Mouse (Mus musculus) CH12F3 (cell line): ENCODE data around the gene Pitpnm2.

Experiments
- in situ Hi-C: fragments of 300-500 bp; cut with MboI; formaldehyde crosslinking; loops from 2 replicates; pipeline ENCODE4 v1.14.3; 2020; ENCODE audit warnings: low sequenced_read_pairs

Gene Pitpnm2

DNA sequence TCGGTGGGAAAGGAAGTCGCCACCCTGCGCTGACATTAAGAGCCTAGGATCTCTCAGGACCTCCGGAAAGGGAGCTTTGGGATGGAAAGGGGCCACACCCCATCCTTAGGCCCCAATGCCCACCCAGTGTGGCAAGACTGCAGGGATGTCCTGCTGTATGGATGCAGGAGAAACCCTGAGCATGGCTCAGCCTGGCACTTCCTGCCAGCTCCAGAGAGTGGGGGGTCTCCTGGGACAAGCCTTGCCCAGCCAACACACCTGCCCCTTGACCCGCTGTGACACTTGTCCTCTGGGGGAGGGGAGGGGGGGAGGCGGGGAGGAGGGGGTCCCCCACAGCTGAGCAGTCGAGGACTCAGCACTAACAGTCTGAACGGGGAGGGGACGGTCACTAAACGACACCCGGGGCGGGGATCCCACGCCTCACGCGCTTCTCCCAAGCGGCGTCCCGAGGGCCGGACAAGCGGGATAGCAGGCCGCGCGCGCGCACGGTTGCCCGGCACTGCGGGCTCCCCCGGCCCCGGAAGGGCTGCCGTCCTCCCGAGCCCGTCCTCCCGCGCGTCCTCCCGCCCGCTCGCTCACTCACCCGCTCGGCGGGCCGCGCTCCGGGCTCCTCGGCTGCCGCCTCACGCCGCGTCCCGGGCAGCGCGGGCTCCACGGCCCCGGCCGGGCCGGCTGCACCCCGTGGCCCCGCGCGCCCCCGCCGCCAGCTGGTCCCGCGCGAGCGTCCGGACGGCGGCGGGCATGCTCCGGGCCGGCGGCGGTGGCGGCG, 531 bp downstream of the Pitpnm2 start:
- in situ Hi-C loops, result no loop called here

DNA sequence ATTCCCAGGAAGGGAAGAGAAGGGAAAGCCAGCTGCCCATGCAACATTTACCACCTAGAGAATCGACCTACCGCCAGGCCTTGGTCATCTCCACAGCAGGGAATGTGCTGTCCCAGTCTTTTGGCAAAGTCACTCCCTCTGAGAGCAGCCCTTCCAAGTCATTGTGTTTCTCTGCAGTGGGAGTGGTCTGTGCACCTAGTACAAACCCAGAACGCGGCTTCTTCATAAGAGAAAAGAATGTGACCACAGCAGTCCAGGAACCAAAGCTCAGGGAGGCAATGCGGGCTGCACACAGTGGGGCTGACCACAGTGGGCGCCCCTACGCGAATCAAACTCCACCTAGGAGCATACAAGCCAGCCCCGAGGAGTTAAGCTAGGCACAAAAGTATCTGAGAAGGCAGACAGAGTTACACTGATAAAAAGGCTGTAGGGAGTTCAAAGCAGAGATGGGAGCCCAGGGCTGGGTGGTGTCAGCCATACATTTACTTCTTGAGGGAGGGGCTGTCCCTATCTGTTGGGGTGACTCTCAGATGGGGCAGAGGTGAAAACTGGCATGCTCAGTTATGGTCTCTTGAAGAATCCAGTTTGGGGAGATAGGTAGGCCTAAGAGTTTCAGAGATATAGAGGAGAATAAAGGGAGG, 1.5 kb downstream of the Pitpnm2 start:
- in situ Hi-C loops, result no loop called here

DNA sequence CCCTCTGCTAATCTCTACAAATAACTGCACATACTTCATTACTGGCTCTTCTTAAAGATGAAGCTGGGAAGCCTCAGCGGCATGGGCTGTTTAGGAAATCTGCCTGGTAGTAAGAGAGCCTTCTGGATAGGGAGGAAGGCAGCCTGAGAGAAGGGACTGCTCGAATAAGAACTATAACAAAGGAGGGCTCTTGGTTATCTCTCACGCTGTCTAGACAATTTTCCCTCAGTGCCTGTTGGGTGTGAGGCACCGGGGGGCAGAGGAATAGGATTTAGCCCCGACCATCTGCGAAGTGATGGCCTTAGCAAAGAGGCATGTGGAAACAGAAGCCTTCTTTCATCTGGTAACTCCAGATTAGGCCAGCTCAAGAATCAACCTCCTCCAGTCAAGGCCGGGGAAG, 2.3 kb downstream of the Pitpnm2 start:
- in situ Hi-C loops, result no loop called here

DNA sequence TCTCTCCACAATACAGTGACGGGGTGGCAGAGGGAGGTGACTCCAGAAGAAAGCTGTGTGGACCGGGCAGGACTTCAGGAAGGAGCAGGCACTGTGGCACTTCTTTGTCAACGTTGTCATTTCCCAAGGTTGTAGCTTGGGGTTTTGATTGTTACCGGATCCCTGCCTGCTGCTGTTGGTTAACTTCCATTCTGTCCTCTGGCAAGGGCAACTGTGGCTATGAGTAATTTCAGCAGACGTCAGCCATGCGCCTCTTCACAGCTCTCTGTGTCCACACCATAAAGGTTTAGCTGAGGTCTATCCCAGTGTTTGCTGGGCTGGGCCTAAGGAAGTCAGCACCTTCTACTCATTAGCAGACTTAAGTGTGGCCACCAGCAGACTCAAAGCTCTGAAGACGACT, 4.7 kb downstream of the Pitpnm2 start:
- in situ Hi-C loops, result no loop called here

DNA sequence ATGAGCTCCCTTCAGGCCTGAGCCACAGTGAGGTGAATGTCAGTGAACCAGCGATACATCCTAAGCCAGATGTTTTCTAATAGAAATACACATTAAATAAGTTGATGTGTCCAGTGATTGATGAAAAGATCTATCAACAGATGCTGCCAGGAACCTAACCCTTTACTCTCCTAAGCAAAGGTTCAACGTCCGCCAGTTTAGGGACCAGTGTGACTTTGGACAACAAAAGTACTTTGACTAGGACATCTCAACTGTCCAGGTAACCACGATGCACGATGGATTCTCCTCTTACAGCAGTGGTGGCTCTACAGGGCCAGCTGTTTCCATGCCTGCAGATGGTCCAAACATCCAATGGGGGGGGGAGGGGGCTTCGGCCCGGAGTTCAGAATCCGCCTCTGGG, 5.1 kb downstream of the Pitpnm2 start:
- in situ Hi-C loops, result no loop called here

DNA sequence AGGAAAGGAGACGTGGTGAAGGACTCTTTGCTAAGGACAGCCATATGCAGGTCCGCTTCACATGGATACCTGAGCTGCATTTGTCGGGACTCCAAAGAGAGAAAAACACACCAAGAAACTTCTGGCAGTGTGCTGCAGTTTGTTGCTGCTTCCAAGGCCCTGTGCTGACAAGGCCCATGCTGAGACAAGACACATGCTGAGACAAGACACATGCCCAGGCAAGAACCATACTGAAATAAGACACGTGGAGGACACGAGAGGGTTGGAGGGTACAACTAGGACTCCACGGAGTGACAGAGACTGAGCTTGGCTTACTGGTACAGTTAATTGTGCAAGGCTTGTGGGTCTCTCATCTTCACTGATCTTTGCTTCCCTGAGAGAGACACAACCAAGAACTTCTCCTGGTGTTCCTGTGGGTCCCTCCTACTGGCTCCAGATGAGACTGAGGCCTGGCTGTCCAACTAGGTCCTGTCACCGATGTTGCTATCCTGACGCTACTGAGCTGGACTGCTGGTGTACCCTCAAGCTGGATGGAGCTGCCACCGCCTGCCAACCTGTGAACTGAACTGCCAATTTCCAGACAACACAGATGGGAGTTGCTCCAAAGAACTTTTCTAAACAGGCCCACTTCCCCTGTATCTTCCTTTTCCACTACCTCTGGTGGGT, 6.2 kb downstream of the Pitpnm2 start:
- in situ Hi-C loops, result no loop called here

DNA sequence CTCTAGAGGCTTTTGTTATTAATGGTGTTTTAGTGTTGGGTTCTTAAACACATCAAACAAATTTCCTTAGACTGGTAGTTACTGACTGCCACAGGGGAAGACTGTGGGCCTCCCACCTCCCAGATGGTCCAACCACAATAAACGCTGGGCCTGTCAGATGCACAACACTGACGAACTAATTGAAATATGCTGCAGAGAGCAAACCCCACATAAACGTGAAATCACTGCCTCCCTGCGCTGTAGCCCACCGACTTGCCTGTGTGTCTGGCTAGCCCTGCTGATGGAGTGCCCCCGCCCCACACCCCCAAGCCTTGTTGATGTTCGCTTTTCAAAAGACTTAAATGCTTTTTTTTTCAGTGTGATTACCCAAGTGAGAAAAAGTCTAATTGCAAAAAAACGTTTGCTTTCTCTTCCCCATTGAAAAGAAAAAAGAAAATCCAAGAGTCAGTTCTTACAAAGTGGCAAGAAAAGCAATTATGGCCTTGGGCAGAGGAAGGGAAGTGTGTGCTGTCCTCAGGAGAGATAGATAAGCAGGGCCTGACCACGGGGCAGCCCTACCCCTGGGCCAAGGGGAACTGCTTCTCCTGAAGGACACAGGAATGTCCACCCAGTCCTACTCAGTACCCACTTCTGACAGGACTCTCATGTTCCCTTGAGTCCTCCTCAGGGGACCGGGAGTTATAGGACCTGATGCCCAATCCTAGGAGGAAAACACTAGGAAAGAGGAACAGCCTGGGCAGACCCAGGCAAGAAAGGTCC, 7.7 kb downstream of the Pitpnm2 start:
- in situ Hi-C loops, result no loop called here

DNA sequence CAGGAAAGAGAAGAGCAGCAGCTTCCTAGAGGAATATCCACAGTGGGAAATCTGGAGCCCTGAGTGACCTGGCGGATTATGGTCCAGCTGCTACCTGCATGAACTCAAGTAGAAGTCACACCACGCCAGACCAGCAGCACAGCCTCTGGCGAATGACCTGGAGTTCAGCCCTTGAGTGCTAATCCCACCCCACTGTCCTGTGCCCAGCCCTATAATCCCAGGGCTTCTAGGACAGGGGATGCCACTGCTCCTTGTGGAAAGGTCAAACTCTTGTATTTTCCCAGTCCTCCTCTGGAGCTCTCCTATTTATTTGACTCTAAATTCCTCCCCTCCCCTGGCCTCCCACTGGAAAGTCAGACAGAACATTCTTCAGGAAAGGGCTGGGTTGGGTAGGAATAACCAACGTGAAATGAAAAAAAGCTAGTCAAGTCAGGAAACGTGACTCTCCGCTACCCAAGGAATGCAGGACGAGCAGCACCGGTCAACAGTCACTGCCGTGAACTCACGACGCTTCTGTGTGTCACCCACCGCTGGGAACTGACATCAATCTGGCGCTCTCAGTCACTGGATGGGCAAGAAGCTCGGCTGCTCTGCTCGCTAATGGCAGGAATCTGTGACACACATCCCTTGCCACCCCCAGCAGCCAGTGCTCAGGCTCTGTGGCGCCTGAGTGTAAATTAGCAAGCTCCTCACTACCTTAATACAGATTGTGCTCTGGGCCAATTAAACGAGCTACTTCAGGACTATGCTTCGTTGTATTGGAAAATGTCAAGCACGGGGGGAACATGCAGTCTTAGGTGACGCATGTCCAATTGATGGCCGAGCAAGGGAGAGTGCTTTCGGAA, 8.5 kb downstream of the Pitpnm2 start:
- in situ Hi-C loops, result no loop called here

DNA sequence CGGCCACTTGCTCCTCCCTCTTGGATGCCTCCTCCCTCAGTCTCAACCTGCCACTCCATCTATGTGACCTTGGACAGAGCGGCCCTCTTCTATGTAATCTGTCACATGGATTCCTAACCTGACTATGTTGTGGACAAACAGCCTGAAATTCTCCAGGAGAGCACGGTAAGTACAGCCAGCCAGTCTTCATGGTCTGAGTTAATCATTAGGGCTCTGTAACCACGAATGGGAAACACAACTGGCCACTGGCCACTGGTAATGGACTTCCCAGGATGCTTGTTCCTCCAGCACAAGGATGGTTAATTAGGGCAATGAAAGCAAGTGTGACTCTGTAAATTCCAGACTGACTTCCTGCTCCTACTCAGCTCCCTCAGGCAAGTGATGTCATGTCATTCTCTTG, 13.4 kb downstream of the Pitpnm2 start:
- in situ Hi-C loops, result no loop called here

DNA sequence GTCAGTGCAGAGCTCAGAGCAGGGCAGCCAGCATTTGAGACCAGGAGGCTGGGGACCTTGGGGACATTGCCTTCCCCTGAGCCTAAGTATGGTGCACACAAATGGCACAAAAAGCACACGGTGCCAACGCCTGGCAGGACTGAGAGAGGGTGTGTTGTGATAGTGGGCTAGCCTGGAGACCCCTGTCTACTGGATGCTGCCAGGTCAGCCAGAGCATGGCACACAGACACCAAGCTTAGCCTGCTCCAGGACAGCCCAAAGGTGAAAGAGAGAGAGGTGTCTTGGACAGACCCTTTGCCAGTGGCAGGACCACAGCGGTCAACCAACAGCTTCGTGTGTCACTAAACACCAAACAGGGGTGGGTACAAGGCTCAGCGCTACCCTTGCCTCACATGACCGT, 14.8 kb downstream of the Pitpnm2 start:
- in situ Hi-C loops, result no loop called here

DNA sequence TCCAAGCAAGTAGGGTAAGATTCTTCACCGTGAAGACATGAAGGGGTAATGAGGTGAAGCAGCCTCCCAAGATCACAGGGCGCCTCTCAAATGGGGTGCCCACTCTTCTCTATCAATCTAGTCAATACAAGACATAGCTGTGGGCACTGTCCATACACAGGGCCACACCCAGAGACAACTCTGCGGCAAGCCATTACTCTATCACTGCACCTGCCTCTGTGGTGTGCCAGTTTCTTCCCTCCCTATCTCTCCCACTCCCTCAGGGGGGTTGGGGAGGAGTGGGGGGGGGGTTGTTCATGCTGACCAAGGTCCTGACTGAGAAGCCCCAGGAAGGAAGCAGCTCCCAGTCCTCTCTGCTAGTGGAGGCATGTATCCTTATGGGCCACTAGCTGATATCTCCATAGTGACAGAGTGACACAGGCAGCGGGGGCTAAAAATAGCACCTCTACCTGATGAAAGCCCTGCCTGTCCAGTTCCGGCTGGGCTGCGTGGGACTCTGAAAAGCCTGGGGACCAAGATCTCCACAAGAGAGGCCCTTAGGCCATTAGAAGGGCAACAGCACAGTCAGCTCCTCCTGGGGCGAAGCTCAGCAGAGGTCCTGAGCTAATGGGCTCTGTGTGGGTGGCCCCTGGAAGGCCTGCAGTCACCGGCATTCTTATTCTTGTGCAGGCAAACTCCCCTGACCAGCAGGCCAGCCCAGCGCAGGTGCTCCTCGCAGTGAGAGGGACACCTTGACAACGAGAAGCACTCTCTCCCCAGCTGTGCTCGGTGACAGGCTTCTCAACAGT, 15.5 kb downstream of the Pitpnm2 start:
- in situ Hi-C loops, result no loop called here

DNA sequence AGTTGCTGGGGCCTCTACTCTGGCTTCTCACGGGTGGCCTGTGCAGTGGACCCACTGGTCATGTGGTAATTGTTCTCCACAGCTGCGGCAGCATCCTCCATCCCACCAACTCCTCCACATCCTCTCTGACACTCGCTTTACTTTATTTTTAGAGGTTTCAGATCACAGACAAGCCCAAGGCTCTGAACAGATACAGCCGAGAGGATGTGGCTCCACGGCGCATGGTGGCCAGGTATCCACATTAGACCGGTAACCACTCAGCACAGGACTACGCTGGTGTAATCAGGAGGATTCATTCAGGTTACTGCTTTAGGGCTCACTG, 16.5 kb downstream of the Pitpnm2 start:
- in situ Hi-C loops, result no loop called here

DNA sequence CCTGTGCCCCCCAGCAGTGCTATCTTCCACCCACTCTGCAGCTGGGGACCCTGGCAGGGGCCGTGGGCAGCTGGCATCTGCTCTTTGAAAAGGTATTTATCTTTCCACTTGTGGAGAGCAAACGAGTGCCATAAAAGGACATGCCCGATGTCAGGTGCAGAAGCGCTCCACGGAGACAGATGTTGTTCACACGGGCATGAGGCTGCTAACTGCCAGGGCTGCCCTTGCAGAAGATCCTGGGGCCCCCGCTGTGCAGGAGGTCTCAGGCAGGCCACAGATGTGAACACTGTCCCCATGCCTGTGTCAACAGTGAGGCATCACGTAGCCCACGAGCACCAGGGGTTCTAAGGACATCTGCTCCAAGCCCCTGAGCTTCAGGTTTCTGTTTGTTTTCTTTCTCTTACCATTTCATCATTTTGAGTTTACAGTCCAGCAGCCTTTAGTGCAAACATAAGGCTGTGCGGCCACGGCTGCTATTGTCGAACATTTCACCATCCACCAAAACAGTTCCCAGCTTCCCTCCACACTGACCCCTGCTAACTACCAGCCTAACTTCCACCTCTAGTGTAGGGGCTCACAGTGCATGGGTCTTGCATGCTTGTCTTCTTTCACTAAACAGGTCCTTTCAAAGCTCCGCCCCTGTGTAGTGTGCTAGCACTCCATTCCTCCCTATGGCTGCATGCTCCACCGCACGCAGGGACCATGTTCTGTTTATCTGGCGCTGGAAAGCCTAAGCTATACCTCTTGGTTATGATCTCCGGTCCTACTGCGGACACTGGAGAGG, 17.0 kb downstream of the Pitpnm2 start:
- in situ Hi-C loops, result no loop called here

DNA sequence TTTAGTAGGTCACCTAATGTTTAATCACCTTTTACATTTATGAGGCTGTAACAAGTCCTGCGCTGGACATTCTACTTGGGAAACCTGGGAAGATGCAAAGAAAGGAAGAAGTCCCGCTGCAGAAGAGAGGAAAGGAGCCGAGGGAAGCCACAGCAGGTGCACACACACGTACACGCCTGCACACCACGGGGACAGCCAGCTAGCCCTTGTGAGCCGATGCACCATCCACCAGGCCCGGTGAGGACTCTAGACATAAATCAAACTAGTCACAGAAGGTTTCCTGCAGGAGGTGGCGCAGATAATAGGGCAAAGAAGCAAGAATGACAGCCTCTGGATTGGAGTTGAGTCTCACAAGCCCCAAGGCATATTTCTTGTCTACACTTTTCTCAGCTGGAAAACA, 19.1 kb downstream of the Pitpnm2 start:
- in situ Hi-C loops, result no loop called here

DNA sequence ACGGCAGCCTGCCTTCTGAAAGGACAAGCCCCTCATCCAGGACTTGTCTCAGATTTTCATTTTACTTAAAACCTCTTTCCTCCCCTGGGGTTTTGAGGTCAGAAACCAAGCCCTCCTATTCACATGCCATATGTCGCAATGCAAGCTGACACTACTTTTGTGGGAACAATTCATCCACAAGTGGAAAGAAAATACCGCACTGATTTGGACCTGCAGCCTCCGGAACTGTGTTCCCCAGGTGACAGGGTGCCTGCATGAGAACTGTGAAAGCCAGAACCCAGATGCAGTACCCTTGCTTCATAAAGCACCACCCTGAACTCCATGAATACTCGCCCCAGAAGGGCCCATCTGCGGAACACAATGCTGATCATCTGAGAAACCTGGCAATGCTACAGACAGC, 22.4 kb downstream of the Pitpnm2 start:
- in situ Hi-C loops, result no loop called here

DNA sequence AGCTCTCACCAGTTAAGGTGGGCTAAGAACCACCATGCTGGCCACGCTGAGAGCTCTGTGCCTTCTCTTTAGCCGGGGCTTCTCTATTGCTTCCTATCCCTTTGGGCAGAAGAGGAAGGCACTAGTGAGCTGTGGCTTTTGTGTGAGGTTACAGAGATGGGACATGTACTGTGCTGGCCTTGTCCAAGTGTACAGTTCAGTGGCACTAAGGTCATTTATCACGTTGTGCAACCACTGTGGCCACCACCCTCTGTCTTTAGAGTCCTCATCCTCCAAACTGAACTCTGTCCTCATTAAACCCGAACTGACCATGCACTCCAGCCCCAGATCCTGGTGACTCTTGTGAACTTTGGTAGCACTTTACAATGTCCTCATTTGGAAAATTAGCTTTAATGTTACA, 23.1 kb downstream of the Pitpnm2 start:
- in situ Hi-C loops, result no loop called here

DNA sequence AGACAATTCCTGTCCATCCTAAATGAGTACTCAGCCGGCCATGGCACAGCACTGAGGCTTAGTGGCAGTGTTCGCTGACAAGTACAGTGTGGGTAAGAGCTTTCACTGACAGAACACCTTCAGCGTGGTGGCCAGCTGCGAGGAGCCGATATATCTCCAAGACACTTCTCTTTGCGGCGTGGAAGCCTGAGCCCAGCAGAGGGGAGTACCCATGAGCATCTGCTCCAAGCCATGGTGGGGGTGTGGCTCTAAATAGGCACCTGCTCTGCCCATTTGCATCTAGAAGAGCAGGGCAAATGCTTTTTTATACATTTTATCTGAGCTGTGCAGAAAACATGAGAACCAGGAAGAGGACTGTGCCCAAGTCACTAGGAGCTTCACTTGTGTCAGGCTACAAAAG, 23.7 kb downstream of the Pitpnm2 start:
- in situ Hi-C loops, result no loop called here

DNA sequence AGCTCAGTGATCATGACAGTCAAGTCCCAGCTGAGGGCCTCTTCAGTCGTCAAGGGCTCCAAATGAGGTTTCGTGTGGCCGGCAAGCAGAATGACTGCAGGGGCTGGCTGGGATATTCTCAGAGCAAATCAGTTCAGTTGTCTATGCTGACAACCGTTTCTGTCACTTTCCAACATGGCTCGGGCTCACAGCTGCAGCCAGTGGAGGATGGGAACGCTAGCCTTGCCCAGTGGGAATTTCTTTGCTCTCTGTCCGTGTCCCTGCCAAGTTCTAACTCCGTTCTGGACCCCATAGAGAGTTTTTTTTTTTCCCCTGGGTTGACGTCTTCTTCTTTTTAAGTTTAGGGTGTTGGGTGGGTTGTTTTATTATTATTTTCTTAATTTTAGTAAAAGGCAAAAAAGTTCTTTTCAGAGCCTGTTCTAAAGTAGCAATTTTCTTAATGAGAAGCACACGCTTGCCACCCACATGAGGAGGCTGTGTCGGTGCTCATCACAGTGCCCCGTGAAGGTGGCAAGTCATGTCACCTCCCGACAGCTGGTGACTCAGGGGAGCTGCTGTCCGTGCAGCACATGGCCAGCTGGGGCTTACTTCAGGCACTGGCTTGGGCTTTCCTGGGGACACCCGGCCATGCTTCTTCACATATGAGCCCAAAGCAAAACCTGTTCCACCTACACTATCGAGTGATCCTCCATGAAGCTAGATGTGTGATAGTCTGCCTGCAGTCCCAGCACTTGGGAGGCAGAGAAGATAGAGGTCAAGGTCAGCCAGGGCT, 25.1 kb downstream of the Pitpnm2 start:
- in situ Hi-C loops, result no loop called here
